Mouse (Mus musculus) heart, embryonic 11.5 days (tissue): ENCODE data around the gene Aox2. TPM values are rescaled to one million over a fixed set of nuclear protein-coding genes. Genes with fewer than 3 reads are reported as not detected.

Source experiments
- ATAC-seq: fragments of 200-750 bp; cut with Nextera tagmentation; replicated peaks from 2 replicates; pipeline ENCODE4 v1.8.0; 2017; ENCODE audit warnings: moderate library complexity; ENCODE audit not compliant: insufficient number of reproducible peaks, low FRiP score, low TSS enrichment
- H3K27ac ChIP-seq: fragments of 300-500 bp; sonication (generic); 2 replicates; pipeline ENCODE4 v1.5.1; 2014; ENCODE audit warnings: mild to moderate bottlenecking, low read depth, low read length
- H3K27me3 ChIP-seq: fragments of 300-500 bp; sonication (generic); 2 replicates; pipeline ENCODE4 v1.6.1; 2014; ENCODE audit warnings: mild to moderate bottlenecking, low read length, mixed read lengths; ENCODE audit not compliant: control insufficient read depth, insufficient read depth
- H3K36me3 ChIP-seq: fragments of 300-500 bp; sonication (generic); 2 replicates; pipeline ENCODE4 v1.6.1; 2014; ENCODE audit warnings: mild to moderate bottlenecking, low read length, moderate library complexity, mixed read lengths; ENCODE audit not compliant: control insufficient read depth, insufficient read depth
- H3K4me1 ChIP-seq: fragments of 300-500 bp; sonication (generic); 2 replicates; pipeline ENCODE4 v1.6.1; 2014; ENCODE audit warnings: low read length; ENCODE audit not compliant: control insufficient read depth, insufficient read depth
- H3K4me2 ChIP-seq: fragments of 300-500 bp; sonication (generic); 2 replicates; pipeline ENCODE4 v1.6.1; 2014; ENCODE audit warnings: mild to moderate bottlenecking, moderate library complexity
- H3K4me3 ChIP-seq: fragments of 300-500 bp; sonication (generic); 2 replicates; pipeline ENCODE4 v1.5.1; 2014; ENCODE audit warnings: low read depth, low read length
- H3K9ac ChIP-seq: fragments of 300-500 bp; sonication (generic); 2 replicates; pipeline ENCODE4 v1.6.1; 2014; ENCODE audit warnings: mild to moderate bottlenecking, low read depth, low read length, moderate library complexity
- H3K9me3 ChIP-seq: fragments of 300-500 bp; sonication (generic); replicated peaks from 2 replicates; pipeline ENCODE4 v1.6.1; 2016; ENCODE audit warnings: low read length; ENCODE audit not compliant: control insufficient read depth
- WGBS: fragments of 180-500 bp; shearing (Covaris S2); extraction: QIAGEN DNeasy Blood & Tissue Kit; methylation state at CpG from one replicate; pipeline ENCODE4 v1.1.7; 2014; ENCODE audit not compliant: insufficient replicate concordance; 5-methylcytosine and 5-hydroxymethylcytosine counted together
- polyA plus RNA-seq: library from polyadenylated mRNA; unstranded; fragments of >200 nt; fragmentation: Nextera tagmentation; extraction: Ambion mirVana; gene quantifications from 2 replicates; pipeline ENCODE4 v1.2.1, GENCODE M21; 2014

Gene Aox2
- polyA plus RNA-seq, 1 experiment from 2014 or later: not detected

DNA sequence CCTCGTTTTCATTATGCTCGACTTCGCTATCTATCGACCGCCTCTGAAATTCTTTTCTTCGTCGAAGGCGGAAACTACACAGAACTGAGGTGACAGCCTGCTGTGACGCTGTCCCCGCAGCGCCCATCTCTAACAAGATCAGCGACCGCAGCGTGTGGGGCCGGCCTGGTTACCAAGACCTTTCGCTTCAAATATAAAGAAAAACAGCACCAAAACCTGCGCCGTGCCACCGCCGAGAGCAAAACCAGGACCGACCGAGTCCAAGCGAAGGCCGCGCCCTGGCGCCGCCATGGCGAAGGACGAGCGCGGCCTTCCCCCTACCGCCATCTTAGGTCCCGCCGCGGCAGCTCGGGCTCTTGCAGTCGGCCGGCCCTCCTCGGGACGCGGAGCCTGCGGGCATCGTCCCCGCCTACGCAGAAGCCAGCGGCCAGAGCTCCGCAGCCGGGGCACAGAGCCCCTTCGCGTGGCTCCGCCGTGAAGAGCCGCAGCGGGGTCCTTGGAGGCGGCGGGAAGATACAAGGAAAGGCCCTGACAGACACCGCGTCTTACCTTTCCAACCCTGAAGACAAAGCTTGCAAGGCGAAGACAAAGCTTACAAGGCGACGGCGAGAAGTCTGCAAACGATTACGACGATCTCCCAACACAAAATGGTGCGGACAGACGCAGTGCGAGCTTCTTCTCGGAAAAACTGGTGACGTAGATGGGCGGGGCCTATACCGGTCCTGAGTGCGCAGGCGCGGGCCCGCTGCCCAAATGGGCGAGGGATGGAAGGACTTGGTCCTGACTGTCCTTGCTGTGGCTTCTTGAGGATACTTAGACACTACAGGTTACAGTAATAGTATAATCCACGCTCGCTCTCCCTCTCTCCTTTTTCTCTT is 145.5 kb downstream of the Aox2 start, which contains the start of gene Clk1:
Clk1 (minus strand) TSS at position 696 of the 878 bp plus-strand sequence.
- Histone ChIP-seq H3K4me3 (peak within 1 kb of the TSS; percentile 95), H3K27ac (peak within 1 kb of the TSS; percentile 99), H3K4me2 (peak within 1 kb of the TSS; percentile 79), H3K9me3 (no peaks in the 10 kb centered on the region), H3K4me1 (peaks cover 5% of the 10 kb centered on the region; the same call in 1 of the 2 replicates), H3K36me3 (peaks cover 16% of the 10 kb centered on the region), H3K27me3 (no peaks in the 10 kb centered on the region), H3K9ac (peak within 1 kb of the TSS; percentile 99)
- WGBS: under 1% methylated on average over 79 of the region's 79 CpGs
- peak; percentile 95 for ATAC-seq

DNA sequence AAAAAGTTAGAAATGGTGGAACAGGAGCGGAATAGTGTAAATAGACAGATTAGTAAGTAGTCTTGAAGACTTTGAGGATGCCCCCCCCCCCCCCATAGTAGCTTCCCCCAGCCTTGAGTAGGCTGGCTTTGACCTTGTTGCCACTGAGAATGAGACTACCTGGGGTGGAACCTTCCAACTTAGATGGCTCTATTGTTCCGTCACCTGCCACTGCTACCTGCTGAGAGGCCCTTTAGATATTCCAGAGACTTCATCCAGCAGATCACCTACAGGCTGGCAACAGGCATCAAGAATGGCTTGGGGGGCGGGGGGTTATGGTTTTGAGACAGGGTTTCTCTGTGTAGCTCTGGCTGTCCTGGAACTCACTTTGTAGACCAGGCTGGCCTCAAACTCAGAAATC is 146.4 kb downstream of the Aox2 start:
- H3K4me1 ChIP-seq: peaks cover 5% of the 10 kb centered on the region; the same call in 1 of the 2 replicates
- H3K27ac ChIP-seq: no peak overlapping the region
- no peaks in the 10 kb centered on the region for H3K9me3 ChIP-seq
- H3K36me3 ChIP-seq: peaks cover 8% of the 10 kb centered on the region; the same call in 1 of the 2 replicates
- no peak overlapping the region for H3K9ac ChIP-seq
- H3K4me2 ChIP-seq: 0 out of 2 replicates have a peak overlapping the region, but pooled peaks have one; percentile 48
- H3K4me3 ChIP-seq: no peak overlapping the region
- no peaks in the 10 kb centered on the region for H3K27me3 ChIP-seq
- 84% methylated on average over 3 of the region's 3 CpGs for WGBS
- ATAC-seq: 0 out of 2 replicates have a peak, but pooled peaks have one; percentile 2

Other genes starting within 250 kb of the Aox2 start
- 0.34 and 0.39 TPM in 2 replicates for gene Aox1, start 248.4 kb upstream of the Aox2 start, polyA plus RNA-seq
- gene Aox3, start 165.2 kb upstream of the Aox2 start, polyA plus RNA-seq: not detected in 2 replicates
- 1.4 TPM in 2 replicates for gene Aox4, start 67.9 kb upstream of the Aox2 start, polyA plus RNA-seq
- gene Bzw1, start 114.6 kb downstream of the Aox2 start, polyA plus RNA-seq: 274 and 298 TPM in 2 replicates
- 134 and 148 TPM in 2 replicates for gene Clk1, start 145.7 kb downstream of the Aox2 start, polyA plus RNA-seq
- 35.0 and 36.4 TPM in 2 replicates for gene Nif3l1, start 166.8 kb downstream of the Aox2 start, polyA plus RNA-seq
- 36.5 and 37.1 TPM in 2 replicates for gene Ppil3, start 167.2 kb downstream of the Aox2 start, polyA plus RNA-seq
- 26.7 and 30.0 TPM in 2 replicates for gene Orc2, start 226.8 kb downstream of the Aox2 start, polyA plus RNA-seq